In genomic region chr5:10633176-10633575, GRCm38 (mm10) we compare ENCODE assay signal across 10 mouse cellular contexts.
DNase-seq lines count a peak whose midpoint lies in the region; ATAC-seq lines count a peak whose summit lies in the region.
"Had no signal": no experiment of that assay in that cellular context is flagged by ENCODE, and none has a peak within 500 bp of the region (broad histone marks: within the 10 kb centered on the region; RNA-seq: fewer than 3 reads in every experiment).

No protein-coding gene starts in this region.

- DNase-seq in right cerebral cortex, adult 2 months (ENCODE audit: low spot score in 2 of 2) = peak; percentile 27 to 56
- no peak for DNase-seq in right cerebral cortex, postnatal 4 days
- peak; percentile 45 for DNase-seq in embryonic facial prominence, embryonic 14.5 days (ENCODE audit: low spot score)
- DNase-seq in gastrocnemius, adult 18-20 months (ENCODE audit: low spot score) = no peak
- DNase-seq: cerebellum, adult 8-10 months; gastrocnemius, postnatal 25 days; kidney, adult 18-20 months had no signal

- peaks cover 5% of the 10 kb centered on the region; the same call in 1 of the 2 replicates for H3K9me3 ChIP-seq in hindbrain, embryonic 15.5 days
- H3K9me3 ChIP-seq in hindbrain, embryonic 12.5 days (replicated peaks) = no peaks in the 10 kb centered on the region
- no peaks in the 10 kb centered on the region for H3K9me3 ChIP-seq in embryonic facial prominence, embryonic 14.5 days (ENCODE audit: control insufficient read depth, low read length)

- no peaks in the 10 kb centered on the region for H3K36me3 ChIP-seq in hindbrain, embryonic 15.5 days
- no peaks in the 10 kb centered on the region for H3K36me3 ChIP-seq in hindbrain, embryonic 12.5 days
- H3K36me3 ChIP-seq in embryonic facial prominence, embryonic 14.5 days (ENCODE audit: control insufficient read depth, insufficient read depth, low read length) = no peaks in the 10 kb centered on the region

- no peaks in the 10 kb centered on the region for H3K27me3 ChIP-seq in hindbrain, embryonic 15.5 days
- no peaks in the 10 kb centered on the region for H3K27me3 ChIP-seq in hindbrain, embryonic 12.5 days
- no peaks in the 10 kb centered on the region for H3K27me3 ChIP-seq in embryonic facial prominence, embryonic 14.5 days (replicated peaks; ENCODE audit: control insufficient read depth, insufficient read depth, low read length)

- H3K4me3 ChIP-seq in hindbrain, embryonic 15.5 days = no peak overlapping the region
- no peak overlapping the region for H3K4me3 ChIP-seq in hindbrain, embryonic 12.5 days
- no peak overlapping the region for H3K4me3 ChIP-seq in embryonic facial prominence, embryonic 14.5 days (ENCODE audit: low read depth, low read length)

- 0 out of 2 replicates have a peak overlapping the region, but pooled peaks have one; percentile 7 for H3K9ac ChIP-seq in hindbrain, embryonic 15.5 days
- H3K9ac ChIP-seq in hindbrain, embryonic 12.5 days = no peak overlapping the region
- no peak overlapping the region for H3K9ac ChIP-seq in embryonic facial prominence, embryonic 14.5 days (ENCODE audit: low read depth, low read length)

- ATAC-seq in hindbrain, embryonic 15.5 days (ENCODE audit: low FRiP score, low read depth) = no peak
- ATAC-seq in hindbrain, embryonic 12.5 days (ENCODE audit: low FRiP score) = no peak
- no peak for ATAC-seq in embryonic facial prominence, embryonic 14.5 days (ENCODE audit: low read depth)
- no peak for ATAC-seq in activated CD4-positive, CD25-positive, alpha-beta regulatory T cell, adult 4 months

- H3K27ac ChIP-seq in hindbrain, embryonic 15.5 days (replicated peaks) = no peak overlapping the region
- H3K27ac ChIP-seq in hindbrain, embryonic 12.5 days = no peak overlapping the region
- H3K27ac ChIP-seq in embryonic facial prominence, embryonic 14.5 days (replicated peaks; ENCODE audit: low read depth, low read length) = no peak overlapping the region

- H3K4me1 ChIP-seq in hindbrain, embryonic 15.5 days (replicated peaks) = no peaks in the 10 kb centered on the region
- H3K4me1 ChIP-seq in hindbrain, embryonic 12.5 days = no peaks in the 10 kb centered on the region
- no peaks in the 10 kb centered on the region for H3K4me1 ChIP-seq in embryonic facial prominence, embryonic 14.5 days (ENCODE audit: control insufficient read depth, insufficient read depth, low read length)

- 19% methylated on average over 1 of the region's 1 CpGs for WGBS in hindbrain, embryonic 15.5 days
- WGBS in hindbrain, embryonic 12.5 days = 49% methylated on average over 1 of the region's 1 CpGs
- 12% methylated on average over 1 of the region's 1 CpGs for WGBS in embryonic facial prominence, embryonic 14.5 days

- no peak overlapping the region for H3K4me2 ChIP-seq in hindbrain, embryonic 15.5 days
- H3K4me2 ChIP-seq in hindbrain, embryonic 12.5 days (replicated peaks) = no peak overlapping the region
- H3K4me2 ChIP-seq in embryonic facial prominence, embryonic 14.5 days (ENCODE audit: low read depth, low read length) = no peak overlapping the region

Comparison
In these comparisons a context has a peak if more than half of its experiments do, and no peak if none do; other contexts are left out.
1. DNase-seq: peak in right cerebral cortex, adult 2 months (2 of 2) and embryonic facial prominence, embryonic 14.5 days (single experiment); none in right cerebral cortex, postnatal 4 days (single experiment) and gastrocnemius, adult 18-20 months (single experiment).